In genomic region chr10:67281852-67282251, GRCm38 (mm10) we compare ENCODE assay signal across 11 mouse cellular contexts. TPM values are rescaled to one million over a fixed set of nuclear protein-coding genes. Genes with fewer than 3 reads are reported as not detected.
DNase-seq lines count a peak whose midpoint lies in the region; ATAC-seq and TF ChIP-seq lines count a peak whose summit lies in the region.
"Had no signal": no experiment of that assay in that cellular context is flagged by ENCODE, and none has a peak within 500 bp of the region (broad histone marks: within the 10 kb centered on the region; RNA-seq: fewer than 3 reads in every experiment).

No protein-coding gene starts in this region.

- no peaks in the 10 kb centered on the region for H3K9me3 ChIP-seq in heart, embryonic 13.5 days
- H3K9me3 ChIP-seq in neural tube, embryonic 15.5 days (replicated peaks), result no peaks in the 10 kb centered on the region
- no peaks in the 10 kb centered on the region for H3K9me3 ChIP-seq in midbrain, embryonic 16.5 days (replicated peaks; ENCODE audit: control insufficient read depth, low read length, poor library complexity, severe bottlenecking)
- H3K9me3 ChIP-seq: hindbrain, embryonic 15.5 days had no signal

- WGBS in heart, embryonic 13.5 days, result 23% methylated on average over 8 of the region's 8 CpGs
- 27% methylated on average over 8 of the region's 8 CpGs for WGBS in kidney, adult 2 months
- 87% methylated on average over 8 of the region's 8 CpGs for WGBS in neural tube, embryonic 15.5 days
- WGBS in midbrain, embryonic 16.5 days, result 80% methylated on average over 8 of the region's 8 CpGs

- H3K4me1 ChIP-seq in heart, embryonic 13.5 days, result peaks cover 35% of the 10 kb centered on the region
- peaks cover 31% of the 10 kb centered on the region for H3K4me1 ChIP-seq in kidney, adult 2 months (ENCODE audit: control insufficient read depth, insufficient read depth, low read length)
- peaks cover 33% of the 10 kb centered on the region for H3K4me1 ChIP-seq in neural tube, embryonic 15.5 days
- peaks cover 23% of the 10 kb centered on the region for H3K4me1 ChIP-seq in midbrain, embryonic 16.5 days (ENCODE audit: control insufficient read depth, insufficient read depth, low read length)

- no peaks in the 10 kb centered on the region for H3K36me3 ChIP-seq in heart, embryonic 13.5 days
- no peaks in the 10 kb centered on the region for H3K36me3 ChIP-seq in kidney, adult 2 months (ENCODE audit: control insufficient read depth, insufficient read depth, low read length)
- no peaks in the 10 kb centered on the region for H3K36me3 ChIP-seq in neural tube, embryonic 15.5 days
- no peaks in the 10 kb centered on the region for H3K36me3 ChIP-seq in midbrain, embryonic 16.5 days (ENCODE audit: control insufficient read depth, insufficient read depth, low read length)
- H3K36me3 ChIP-seq: hindbrain, embryonic 15.5 days had no signal

- no peak for TF ChIP-seq CTCF in layer of hippocampus, adult 2 months (conservative IDR thresholded peaks at IDR 0.05)
- TF ChIP-seq CTCF in kidney, adult 2 months (conservative IDR thresholded peaks at IDR 0.05; ENCODE audit: insufficient read depth, insufficient read length, low read depth, low read length), result no peak

- H3K27me3 ChIP-seq in heart, embryonic 13.5 days (replicated peaks), result no peaks in the 10 kb centered on the region
- H3K27me3 ChIP-seq in kidney, adult 2 months (replicated peaks; ENCODE audit: control insufficient read depth, insufficient read depth, low read length), result no peaks in the 10 kb centered on the region
- H3K27me3 ChIP-seq in neural tube, embryonic 15.5 days (replicated peaks), result no peaks in the 10 kb centered on the region
- no peaks in the 10 kb centered on the region for H3K27me3 ChIP-seq in midbrain, embryonic 16.5 days (ENCODE audit: control insufficient read depth, insufficient read depth, low read depth, low read length)
- H3K27me3 ChIP-seq: hindbrain, embryonic 15.5 days had no signal

- H3K27ac ChIP-seq in layer of hippocampus, adult 2 months, result 0 out of 2 replicates have a peak overlapping the region, but pooled peaks have one; percentile 3
- H3K27ac ChIP-seq in heart, embryonic 13.5 days (replicated peaks), result peak overlapping the region; percentile 45
- no peak overlapping the region for H3K27ac ChIP-seq in kidney, adult 2 months (ENCODE audit: insufficient read depth, low read depth, low read length)
- no peak overlapping the region for H3K27ac ChIP-seq in neural tube, embryonic 15.5 days (replicated peaks)
- H3K27ac ChIP-seq in midbrain, embryonic 16.5 days (ENCODE audit: low read length), result no peak overlapping the region
- H3K27ac ChIP-seq: hindbrain, embryonic 15.5 days had no signal

- ATAC-seq in heart, embryonic 13.5 days (ENCODE audit: extremely low read depth, insufficient number of reproducible peaks, low FRiP score, low TSS enrichment), result no peak
- no peak for ATAC-seq in neural tube, embryonic 15.5 days (ENCODE audit: low FRiP score)
- ATAC-seq in midbrain, embryonic 16.5 days, result no peak

- DNase-seq in layer of hippocampus, adult 2 months (ENCODE audit: low spot score in 2 of 2), result no peak
- no peak for DNase-seq in layer of hippocampus, adult 9-11 months
- DNase-seq in kidney, adult 2 months, result peak; percentile 51
- peak; percentile 14 for DNase-seq in lung, postnatal 36 days
- DNase-seq: cerebellum, adult 9-10 months; gastrocnemius, postnatal 10 days; left cerebral cortex, postnatal 4 days had no signal

- H3K4me2 ChIP-seq in heart, embryonic 13.5 days, result peak overlapping the region; percentile 76
- no peak overlapping the region for H3K4me2 ChIP-seq in neural tube, embryonic 15.5 days
- no peak overlapping the region for H3K4me2 ChIP-seq in midbrain, embryonic 16.5 days (ENCODE audit: low read length)
- H3K4me2 ChIP-seq: hindbrain, embryonic 15.5 days had no signal

- H3K4me3 ChIP-seq in layer of hippocampus, adult 2 months, result no peak overlapping the region
- H3K4me3 ChIP-seq in heart, embryonic 13.5 days, result peak overlapping the region; percentile 6; the same call in 1 of the 2 replicates
- H3K4me3 ChIP-seq in kidney, adult 2 months (ENCODE audit: insufficient read depth, low read depth, low read length), result no peak overlapping the region
- no peak overlapping the region for H3K4me3 ChIP-seq in neural tube, embryonic 15.5 days (replicated peaks)
- no peak overlapping the region for H3K4me3 ChIP-seq in midbrain, embryonic 16.5 days (ENCODE audit: low read depth, low read length)
- H3K4me3 ChIP-seq: hindbrain, embryonic 15.5 days had no signal

- peak overlapping the region; percentile 37; the same call in 1 of the 2 replicates for H3K9ac ChIP-seq in heart, embryonic 13.5 days
- no peak overlapping the region for H3K9ac ChIP-seq in neural tube, embryonic 15.5 days (replicated peaks)
- H3K9ac ChIP-seq in midbrain, embryonic 16.5 days (ENCODE audit: low read depth, low read length), result no peak overlapping the region
- H3K9ac ChIP-seq: hindbrain, embryonic 15.5 days had no signal

- TF ChIP-seq POLR2A in kidney, adult 2 months (IDR thresholded peaks at IDR 0.05; ENCODE audit: low read depth, low read length), result no peak

RNA-seq across cellular contexts. Expression of gene Nrbf2, which starts 3.3 kb away (rescaled TPM):
- total RNA-seq in layer of hippocampus, adult 2 months (2021), result 10 to 100 TPM; 19.3 to 20.7 TPM
- polyA plus RNA-seq in heart, embryonic 13.5 days (2015; fragmentation: Nextera tagmentation; extraction: Ambion mirVana), result 27.9 and 30.6 TPM in 2 replicates
- 6.8 and 8.6 TPM in 2 replicates for polyA plus RNA-seq in kidney, adult 2 months (2012; rRNA removed)
- polyA plus RNA-seq in neural tube, embryonic 15.5 days (2015; fragmentation: Nextera tagmentation; extraction: Ambion mirVana), result 38.6 and 39.4 TPM in 2 replicates
- 41.6 and 41.9 TPM in 2 replicates for polyA plus RNA-seq in midbrain, embryonic 16.5 days (2015; fragmentation: Nextera tagmentation; extraction: Ambion mirVana)

Comparison
In these comparisons a context has a peak if more than half of its experiments do, and no peak if none do; other contexts are left out.
1. DNase-seq: peak in kidney, adult 2 months (single experiment) and lung, postnatal 36 days (single experiment); none in layer of hippocampus, adult 2 months (0 of 2) and layer of hippocampus, adult 9-11 months (single experiment).
2. H3K27ac ChIP-seq: peak in layer of hippocampus, adult 2 months (single experiment) and heart, embryonic 13.5 days (single experiment); none in kidney, adult 2 months (single experiment), neural tube, embryonic 15.5 days (single experiment) and midbrain, embryonic 16.5 days (single experiment).